Mouse (Mus musculus) embryonic facial prominence, embryonic 11.5 days (tissue): ENCODE measurements around the gene Opn3. TPM values are rescaled to one million over a fixed set of nuclear protein-coding genes. Genes with fewer than 3 reads are reported as not detected.

Experiments
- ATAC-seq: fragments of 200-750 bp; cut with Nextera tagmentation; replicated peaks from 2 replicates; pipeline ENCODE4 v1.8.0; 2017; ENCODE audit warnings: low read depth; ENCODE audit not compliant: insufficient number of reproducible peaks, low FRiP score, low TSS enrichment
- DNase-seq: peaks from one replicate; pipeline ENCODE4 v3.0.0-alpha.2; 2015; ENCODE audit warnings: low spot score
- H3K27ac ChIP-seq: fragments of 300-500 bp; sonication (generic); replicated peaks from 2 replicates; pipeline ENCODE4 v1.5.1; 2014; ENCODE audit warnings: mild to moderate bottlenecking, low read depth, low read length, control low read depth
- H3K27me3 ChIP-seq: fragments of 300-500 bp; sonication (generic); 2 replicates; pipeline ENCODE4 v1.6.1; 2014; ENCODE audit warnings: mild to moderate bottlenecking, low read length, moderate library complexity, mixed read lengths; ENCODE audit not compliant: control insufficient read depth, insufficient read depth
- H3K36me3 ChIP-seq: fragments of 300-500 bp; sonication (generic); replicated peaks from 2 replicates; pipeline ENCODE4 v1.6.1; 2014; ENCODE audit warnings: low read depth, mild to moderate bottlenecking, low read length, moderate library complexity, mixed read lengths; ENCODE audit not compliant: control insufficient read depth, insufficient read depth
- H3K4me1 ChIP-seq: fragments of 300-500 bp; sonication (generic); 2 replicates; pipeline ENCODE4 v1.6.1; 2014; ENCODE audit warnings: low read length, mixed read lengths; ENCODE audit not compliant: control insufficient read depth, insufficient read depth
- H3K4me2 ChIP-seq: fragments of 300-500 bp; sonication (generic); 2 replicates; pipeline ENCODE4 v1.6.1; 2014; ENCODE audit warnings: low read depth, mild to moderate bottlenecking, control low read depth, low read length, moderate library complexity
- H3K4me3 ChIP-seq: fragments of 300-500 bp; sonication (generic); 2 replicates; pipeline ENCODE4 v1.5.1; 2014; ENCODE audit warnings: low read depth, low read length, control low read depth
- H3K9ac ChIP-seq: fragments of 300-500 bp; sonication (generic); replicated peaks from 2 replicates; pipeline ENCODE4 v1.6.1; 2014; ENCODE audit warnings: mild to moderate bottlenecking, control low read depth, low read length
- H3K9me3 ChIP-seq: fragments of 300-500 bp; sonication (generic); replicated peaks from 2 replicates; pipeline ENCODE4 v1.6.1; 2016; ENCODE audit warnings: mild to moderate bottlenecking, low read length, inconsistent platforms, mixed read lengths; ENCODE audit not compliant: control insufficient read depth
- WGBS: fragments of 180-500 bp; shearing (Covaris S2); extraction: QIAGEN DNeasy Blood & Tissue Kit; methylation state at CpG from one replicate; pipeline ENCODE4 v1.1.7; 2014; 5-methylcytosine and 5-hydroxymethylcytosine counted together
- polyA plus RNA-seq: library from polyadenylated mRNA; unstranded; fragments of >200 nt; fragmentation: Nextera tagmentation; extraction: Ambion mirVana; gene quantifications from 2 replicates; pipeline ENCODE4 v1.2.1, GENCODE M21; 2014

The Opn3 gene
- polyA plus RNA-seq, result 9.5 and 11.3 TPM in 2 replicates

GRCm38 (mm10) chr1:175692246-175692996 lies at the start of gene Opn3, which contains the start of gene Chml:
Gene Opn3 (minus strand): TSS chr1:175692776.
Gene Chml (minus strand): TSS chr1:175692901.
- no peaks in the 10 kb centered on the region for H3K36me3 ChIP-seq
- WGBS, result under 1% methylated on average over 47 of the region's 73 CpGs
- H3K9me3 ChIP-seq, result no peaks in the 10 kb centered on the region
- H3K27ac ChIP-seq, result no peak within 1 kb of the TSS; the same call in 1 of the 2 replicates
- H3K27me3 ChIP-seq, result no peaks in the 10 kb centered on the region
- peak within 1 kb of the TSS; percentile 78 for H3K4me2 ChIP-seq
- no peaks in the 10 kb centered on the region for H3K4me1 ChIP-seq
- H3K4me3 ChIP-seq, result peak within 1 kb of the TSS; percentile 68
- ATAC-seq (peak; percentile 98), DNase-seq (peak; percentile 99)
- peak within 1 kb of the TSS; percentile 80 for H3K9ac ChIP-seq

DNA sequence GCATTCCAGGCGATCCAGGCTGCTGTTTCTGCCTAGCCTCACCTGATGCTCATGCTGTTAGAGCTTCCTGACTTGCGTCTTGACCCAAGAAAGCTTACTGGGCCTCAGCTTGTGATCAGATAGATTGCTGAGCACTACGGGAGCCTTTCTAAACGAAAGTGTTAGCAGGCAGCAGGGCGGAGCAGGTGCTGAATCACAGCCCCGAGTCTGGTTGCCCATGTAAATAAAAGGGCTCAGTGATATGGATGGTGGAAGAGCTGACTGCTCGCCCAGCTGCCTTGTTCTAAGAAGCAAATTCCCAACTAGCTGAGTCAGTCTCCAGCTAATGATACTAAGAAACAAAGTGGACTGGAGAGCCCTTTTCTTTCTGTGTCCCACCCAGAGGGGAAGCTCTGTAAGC lies 33.2 kb upstream of the Opn3 start:
- H3K27ac ChIP-seq, result no peak overlapping the region
- no peak overlapping the region for H3K4me2 ChIP-seq
- no peak overlapping the region for H3K9ac ChIP-seq
- H3K27me3 ChIP-seq, result no peaks in the 10 kb centered on the region
- ATAC-seq (no peak), DNase-seq (no peak)
- H3K36me3 ChIP-seq, result no peaks in the 10 kb centered on the region
- 49% methylated on average over 7 of the region's 7 CpGs for WGBS
- H3K9me3 ChIP-seq, result no peaks in the 10 kb centered on the region
- H3K4me3 ChIP-seq, result no peak overlapping the region
- no peaks in the 10 kb centered on the region for H3K4me1 ChIP-seq

DNA sequence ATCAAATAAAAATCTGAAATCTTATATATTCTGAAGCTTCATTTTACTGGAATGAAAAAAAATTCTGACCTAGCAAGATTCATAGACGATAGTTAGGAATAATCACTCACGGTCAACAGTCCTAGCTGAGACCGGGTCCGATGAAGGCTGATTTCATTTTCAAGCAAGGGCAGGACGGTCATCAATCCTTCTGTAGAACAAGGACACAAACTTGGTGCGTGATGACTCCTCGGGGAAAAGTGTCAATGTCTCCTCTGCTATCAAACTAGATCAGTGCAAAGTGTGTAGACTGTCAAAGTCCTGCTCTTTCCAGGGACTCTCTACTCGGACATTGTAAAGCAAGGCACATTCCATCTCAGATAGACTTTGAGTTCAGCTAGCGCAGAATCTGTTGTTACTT lies 24.3 kb upstream of the Opn3 start:
- no peak overlapping the region for H3K4me3 ChIP-seq
- ATAC-seq, result no peak
- DNase-seq, result no peak
- no peak overlapping the region for H3K27ac ChIP-seq
- H3K27me3 ChIP-seq, result no peaks in the 10 kb centered on the region
- H3K4me1 ChIP-seq, result no peaks in the 10 kb centered on the region
- WGBS, result 91% methylated on average over 9 of the region's 9 CpGs
- H3K36me3 ChIP-seq, result no peaks in the 10 kb centered on the region
- H3K4me2 ChIP-seq, result no peak overlapping the region
- H3K9me3 ChIP-seq, result no peaks in the 10 kb centered on the region
- no peak overlapping the region for H3K9ac ChIP-seq

DNA sequence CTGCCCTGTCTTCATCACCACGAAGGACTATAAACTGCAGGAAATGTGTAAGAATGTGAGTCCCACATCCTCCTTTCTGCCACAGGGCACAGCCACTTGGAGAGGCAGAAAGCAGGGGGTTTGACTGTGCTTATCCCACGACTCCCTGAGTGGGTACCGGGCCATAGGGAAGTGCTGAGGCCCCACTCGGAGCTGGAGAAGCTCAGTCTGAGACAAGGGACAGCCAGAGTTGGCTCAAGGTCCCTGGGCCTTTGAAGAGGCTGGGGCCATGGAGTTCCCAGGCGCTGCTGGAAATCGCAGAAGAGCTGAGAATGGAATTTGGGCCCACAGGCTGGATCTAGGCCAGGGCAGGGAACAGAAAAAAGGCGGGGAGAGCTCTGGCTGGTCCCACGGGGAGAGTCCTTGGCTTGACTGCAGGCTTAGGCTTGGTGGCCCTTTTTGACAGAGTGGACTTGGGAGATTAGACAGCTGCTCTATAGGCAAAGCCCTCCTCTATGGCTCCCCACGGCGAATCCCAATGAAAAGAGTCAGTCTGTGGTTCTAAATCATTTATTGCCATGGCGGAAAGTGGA lies 19.8 kb upstream of the Opn3 start:
- H3K4me1 ChIP-seq, result no peaks in the 10 kb centered on the region
- H3K27ac ChIP-seq, result no peak overlapping the region
- no peaks in the 10 kb centered on the region for H3K36me3 ChIP-seq
- H3K4me2 ChIP-seq, result no peak overlapping the region
- no peaks in the 10 kb centered on the region for H3K9me3 ChIP-seq
- DNase-seq, result no peak
- WGBS, result 83% methylated on average over 11 of the region's 11 CpGs
- H3K27me3 ChIP-seq, result no peaks in the 10 kb centered on the region
- no peak overlapping the region for H3K9ac ChIP-seq
- H3K4me3 ChIP-seq, result no peak overlapping the region
- ATAC-seq, result no peak

GRCm38 (mm10) chr1:175708013-175708412 lies 15.4 kb upstream of the Opn3 start:
- H3K27me3 ChIP-seq, result no peaks in the 10 kb centered on the region
- no peak overlapping the region for H3K4me2 ChIP-seq
- no peak overlapping the region for H3K4me3 ChIP-seq
- H3K36me3 ChIP-seq, result no peaks in the 10 kb centered on the region
- no peak for DNase-seq
- no peaks in the 10 kb centered on the region for H3K4me1 ChIP-seq
- no peak for ATAC-seq
- H3K9ac ChIP-seq, result no peak overlapping the region
- H3K9me3 ChIP-seq, result no peaks in the 10 kb centered on the region
- no peak overlapping the region for H3K27ac ChIP-seq

DNA sequence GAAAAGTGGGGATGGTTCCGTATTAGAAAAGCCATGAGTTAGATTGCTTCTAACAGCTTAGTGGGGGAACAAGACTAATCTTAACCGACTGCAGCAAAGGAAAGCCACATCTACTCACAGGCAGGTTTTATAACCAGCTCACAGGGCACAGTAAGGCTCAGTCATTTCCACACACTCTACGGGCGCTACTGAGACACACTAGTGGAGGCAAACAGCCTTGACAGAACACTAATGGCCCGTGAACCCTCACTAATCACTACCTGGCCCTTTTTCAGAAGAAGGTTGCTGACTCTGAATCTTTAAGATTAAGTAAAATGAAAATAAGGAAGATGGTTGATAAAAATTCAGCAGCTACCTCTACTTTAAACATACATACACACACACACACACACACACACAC lies 15.0 kb upstream of the Opn3 start:
- 77% methylated on average over 5 of the region's 5 CpGs for WGBS

DNA sequence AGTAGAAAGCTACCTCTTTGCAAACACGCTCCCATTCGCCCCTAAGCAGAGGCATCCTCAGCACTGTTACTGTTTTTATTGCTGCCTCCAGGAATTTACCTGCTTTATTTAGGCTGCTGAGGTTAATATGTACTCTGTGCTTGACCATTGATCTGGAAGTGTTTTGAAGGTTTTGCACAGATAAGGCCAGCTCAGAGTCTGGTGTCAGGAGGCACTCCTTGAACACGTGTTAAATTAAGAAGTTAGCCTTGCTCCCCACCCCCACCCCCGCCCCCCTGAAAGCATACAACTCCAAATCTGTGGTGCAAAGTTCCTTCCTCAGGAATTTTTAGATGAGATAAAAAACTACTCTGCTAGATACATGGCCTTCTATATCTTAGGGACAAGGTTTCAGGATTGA lies 8.6 kb upstream of the Opn3 start:
- H3K9me3 ChIP-seq, result no peaks in the 10 kb centered on the region
- no peak overlapping the region for H3K4me2 ChIP-seq
- H3K27ac ChIP-seq, result no peak overlapping the region
- no peaks in the 10 kb centered on the region for H3K27me3 ChIP-seq
- WGBS, result 75% methylated on average over 4 of the region's 4 CpGs
- no peak overlapping the region for H3K9ac ChIP-seq
- no peak overlapping the region for H3K4me3 ChIP-seq
- H3K36me3 ChIP-seq, result no peaks in the 10 kb centered on the region
- H3K4me1 ChIP-seq, result no peaks in the 10 kb centered on the region
- ATAC-seq, result no peak
- no peak for DNase-seq

More for the DNA sequence above, 15.0 kb upstream of the Opn3 start:
- Histone ChIP-seq H3K27ac (no peak overlapping the region), H3K27me3 (no peaks in the 10 kb centered on the region), H3K9ac (no peak overlapping the region), H3K4me1 (no peaks in the 10 kb centered on the region), H3K4me2 (no peak overlapping the region), H3K4me3 (no peak overlapping the region), H3K36me3 (no peaks in the 10 kb centered on the region), H3K9me3 (no peaks in the 10 kb centered on the region)
- no peak for ATAC-seq
- DNase-seq, result no peak

DNA sequence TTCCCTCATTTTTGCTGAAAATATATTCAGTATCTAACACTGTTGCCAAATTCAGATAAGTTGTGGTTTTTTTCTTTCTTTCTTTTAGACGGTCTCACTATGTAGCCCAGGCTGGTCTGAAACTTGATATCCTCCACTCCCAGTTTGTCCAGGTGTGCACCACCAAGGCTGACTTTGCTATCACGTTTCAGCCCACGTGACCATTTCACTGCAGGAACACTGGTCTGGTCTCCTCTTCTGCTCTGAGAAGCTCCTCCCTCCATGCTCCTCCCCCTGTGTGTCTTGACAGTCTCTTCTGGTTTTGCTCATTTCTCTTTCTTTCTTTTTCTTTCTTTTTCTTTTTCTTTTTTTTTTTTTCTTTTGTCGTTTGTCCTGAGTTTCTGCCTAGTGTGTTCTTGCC lies 7.2 kb upstream of the Opn3 start:
- Histone ChIP-seq H3K27ac (no peak overlapping the region), H3K27me3 (no peaks in the 10 kb centered on the region), H3K9ac (no peak overlapping the region), H3K4me3 (no peak overlapping the region), H3K4me1 (no peaks in the 10 kb centered on the region), H3K9me3 (no peaks in the 10 kb centered on the region), H3K4me2 (no peak overlapping the region), H3K36me3 (no peaks in the 10 kb centered on the region)
- DNase-seq (peak; percentile 23), ATAC-seq (no peak)
- WGBS, result 31% methylated on average over 4 of the region's 4 CpGs
